Mouse (Mus musculus) activated CD4-positive, CD25-positive, alpha-beta regulatory T cell, adult 4 months (primary cell): Measurements from ENCODE around the gene Mtm1. TPM values are rescaled to one million over a fixed set of nuclear protein-coding genes. Genes with fewer than 3 reads are reported as not detected.
"Not testable (repeated sequence)": the region's sequence is repeated elsewhere in the genome, so short reads cannot be mapped to it uniquely, and the experiment has no call there.

ENCODE experiments used
- ATAC-seq: one replicate; pipeline ENCODE4 v1.8.0; 2017
- polyA plus RNA-seq, 2 experiments: library from polyadenylated mRNA; unstranded; fragments of 100-300 nt; shearing (Covaris generic); gene quantifications; one replicate each; pipeline ENCODE4 v1.2.1; 2017

Mtm1 gene
- polyA plus RNA-seq, 2 experiments from 2014 or later: 9.1 to 9.8 TPM

- ATAC-seq: no peak
These were observed 76.5 kb downstream of the Mtm1 start for GRCm38 (mm10) chrX:71287088-71287487.

- ATAC-seq: no peak
These were observed 83.6 kb downstream of the Mtm1 start for GRCm38 (mm10) chrX:71294191-71294590.

- peak; percentile 57 for ATAC-seq
These were observed 85.4 kb downstream of the Mtm1 start for GRCm38 (mm10) chrX:71296005-71296404.

GRCm38 (mm10) chrX:71302148-71302547 lies 91.6 kb downstream of the Mtm1 start:
- no peak for ATAC-seq

GRCm38 (mm10) chrX:71311229-71311628 lies 100.7 kb downstream of the Mtm1 start:
- ATAC-seq: peak; percentile 49

GRCm38 (mm10) chrX:71314380-71314779 lies 103.8 kb downstream of the Mtm1 start:
- no peak for ATAC-seq

GRCm38 (mm10) chrX:71352033-71352432 lies 141.5 kb downstream of the Mtm1 start:
- ATAC-seq: peak; percentile 73

GRCm38 (mm10) chrX:71355331-71355730 lies 144.8 kb downstream of the Mtm1 start:
- no peak for ATAC-seq

GRCm38 (mm10) chrX:71361793-71362192 lies 151.2 kb downstream of the Mtm1 start:
- ATAC-seq: not testable (repeated sequence)

- no peak for ATAC-seq
These were observed 153.5 kb downstream of the Mtm1 start for GRCm38 (mm10) chrX:71364062-71364461.

GRCm38 (mm10) chrX:71364554-71364991 lies 154.0 kb downstream of the Mtm1 start, which contains the start of gene Mtmr1:
TSS of gene Mtmr1 (plus strand) at chrX:71364760.
- peak; percentile 58 for ATAC-seq

GRCm38 (mm10) chrX:71365011-71365410 lies 154.4 kb downstream of the Mtm1 start:
- no peak for ATAC-seq

Other genes starting within 250 kb of the Mtm1 start
- not detected for gene Mamld1, start 160.5 kb upstream of the Mtm1 start, polyA plus RNA-seq
- 10 to 100 TPM in 1 of 2 experiments, 1 to 10 TPM in 1; 5.4 to 10.1 TPM for gene Mtmr1, start 154.0 kb downstream of the Mtm1 start, polyA plus RNA-seq